Mouse (Mus musculus) heart, adult 11 months (tissue): ENCODE data around the gene Prn.

ENCODE experiments used
- DNase-seq: peaks from one replicate; pipeline ENCODE4 v3.0.0; 2022

Prn gene

DNA sequence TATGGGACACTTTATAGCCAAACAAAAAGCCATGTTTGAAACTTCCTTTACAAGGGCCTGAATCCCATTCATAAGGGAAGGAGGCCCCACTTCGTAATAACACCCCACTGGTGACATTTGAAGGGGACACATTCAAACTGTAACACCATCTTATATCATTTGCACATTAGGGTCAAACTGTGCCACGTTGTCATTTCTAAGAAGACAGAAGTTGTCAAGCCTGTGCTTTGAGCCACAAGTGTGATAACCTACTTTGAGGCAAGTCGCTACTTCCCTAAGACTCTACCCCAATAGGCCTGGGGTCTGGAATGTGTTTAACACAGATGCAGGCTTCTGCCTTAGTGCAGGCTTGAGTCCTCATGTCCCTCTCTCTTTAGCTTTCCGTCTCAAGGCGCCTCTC lies 2.4 kb upstream of the Prn start:
- peak; percentile 41 for DNase-seq

DNA sequence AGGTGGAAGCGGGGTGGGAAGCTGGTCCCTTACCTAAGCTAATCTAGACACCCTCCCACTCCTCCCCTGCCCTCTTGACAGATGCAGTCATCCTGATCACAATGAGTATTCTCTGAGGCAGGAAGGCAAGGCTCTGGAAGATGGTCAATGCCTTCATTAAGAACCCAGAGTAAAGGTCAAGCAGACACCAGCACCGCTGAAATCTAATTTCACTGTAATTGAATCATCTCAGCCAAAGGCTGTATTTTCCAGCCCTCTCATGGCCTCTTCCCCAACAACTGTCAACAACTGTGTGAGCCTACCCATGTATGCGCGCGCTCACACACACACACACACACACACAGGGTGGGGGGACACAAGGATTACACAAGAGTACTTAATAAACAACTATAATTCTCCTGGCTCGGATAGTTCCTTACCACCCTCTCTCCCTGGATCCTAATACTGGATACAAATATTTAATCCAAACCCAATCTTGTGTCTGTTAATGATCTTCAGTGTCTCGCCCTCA lies 1.4 kb upstream of the Prn start:
- DNase-seq, result peak; percentile 95

DNA sequence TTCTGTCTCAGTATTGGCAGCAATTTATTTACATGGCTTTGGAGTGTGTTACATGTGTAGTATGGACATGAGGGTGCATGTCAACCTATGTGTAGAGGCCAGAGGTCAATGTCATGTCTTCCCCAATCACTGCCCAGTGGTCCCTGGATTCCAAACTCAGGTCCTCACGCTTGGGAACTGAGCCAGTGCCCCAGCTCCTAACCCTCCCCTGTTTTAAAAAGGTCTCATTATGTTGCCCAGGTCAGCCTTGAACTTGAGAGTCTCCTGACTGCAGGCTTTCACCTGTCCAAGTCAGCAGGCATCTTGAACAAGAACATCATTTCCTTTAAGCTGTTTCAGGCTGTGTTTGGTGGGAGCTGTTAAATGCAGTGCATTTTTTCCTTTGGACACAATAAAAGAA lies 851 bp upstream of the Prn start:
- peak; percentile 90 for DNase-seq

DNA sequence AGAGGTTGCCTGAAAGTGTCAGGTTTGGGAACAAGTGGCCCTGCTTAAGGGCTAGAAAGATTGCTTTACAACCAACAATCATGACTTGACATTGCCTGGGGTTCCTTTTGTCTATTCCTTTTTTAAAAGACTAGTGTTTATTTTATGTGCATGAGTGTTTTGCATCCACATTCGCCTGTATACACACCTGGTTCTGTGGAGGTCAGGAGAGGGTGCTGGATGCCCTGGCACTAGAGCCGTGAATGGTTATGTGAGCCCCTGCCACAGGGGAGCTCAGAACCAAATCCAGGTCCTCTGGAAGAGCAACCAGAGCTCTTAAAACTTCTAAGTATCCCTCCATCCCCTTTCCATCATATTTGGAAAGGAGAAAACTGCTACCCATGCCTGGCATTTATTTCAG lies 1.1 kb downstream of the Prn start:
- peak; percentile 64 for DNase-seq

- DNase-seq, result no peak
These were observed 1.6 kb downstream of the Prn start for GRCm38 (mm10) chr2:131911341-131911740.

- DNase-seq, result peak; percentile 54
These were observed 2.9 kb downstream of the Prn start for GRCm38 (mm10) chr2:131912526-131913258.

- no peak for DNase-seq
These were observed 22.6 kb downstream of the Prn start for GRCm38 (mm10) chr2:131932275-131932902.

DNA sequence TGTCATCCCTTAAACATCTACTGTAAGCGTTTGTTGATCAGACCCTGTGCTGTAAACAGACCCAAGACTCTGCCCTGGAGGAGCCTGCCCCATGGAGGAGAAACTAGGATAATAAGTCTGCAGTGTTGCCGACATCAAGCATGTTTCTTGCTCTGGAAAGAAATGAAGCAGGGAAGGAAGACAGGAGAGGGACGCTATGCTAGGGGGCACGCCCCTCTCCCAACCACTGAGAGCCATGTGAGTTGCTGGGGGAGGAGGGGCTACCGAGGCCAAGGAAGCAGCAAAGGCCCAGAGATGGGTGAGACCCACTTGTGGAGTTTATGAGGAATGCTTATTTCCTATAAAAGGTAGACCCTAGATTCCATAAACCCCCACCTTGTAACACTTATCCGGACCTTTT lies 23.3 kb downstream of the Prn start:
- DNase-seq, result no peak

GRCm38 (mm10) chr2:131933598-131933997 lies 23.8 kb downstream of the Prn start:
- DNase-seq, result peak; percentile 91

DNA sequence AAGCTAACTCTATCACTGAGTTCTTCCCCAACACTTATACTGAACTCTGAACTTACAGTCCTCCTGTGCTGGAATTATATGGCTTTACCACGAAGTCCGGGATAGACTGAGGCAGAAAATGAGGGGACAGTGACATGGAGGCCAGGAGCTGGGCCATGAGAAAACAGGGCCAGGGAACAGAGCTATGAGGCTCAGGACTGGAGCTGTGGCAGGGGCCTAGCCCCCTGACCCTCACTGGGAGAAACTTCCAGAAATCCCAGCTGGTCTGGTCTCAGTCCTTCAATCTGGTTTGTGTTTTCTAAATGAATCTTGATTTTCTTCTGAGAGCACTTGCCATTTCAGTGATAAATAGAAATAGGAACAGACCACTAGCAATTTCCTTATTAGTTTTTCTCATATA lies 24.5 kb downstream of the Prn start:
- peak; percentile 87 for DNase-seq

- peak; percentile 97 for DNase-seq
These were observed 25.8 kb downstream of the Prn start for GRCm38 (mm10) chr2:131935390-131936105.

- peak; percentile 91 for DNase-seq
These were observed 26.7 kb downstream of the Prn start for GRCm38 (mm10) chr2:131936410-131936809.

- peak; percentile 59 for DNase-seq
These were observed 29.8 kb downstream of the Prn start for GRCm38 (mm10) chr2:131939404-131940111.

DNA sequence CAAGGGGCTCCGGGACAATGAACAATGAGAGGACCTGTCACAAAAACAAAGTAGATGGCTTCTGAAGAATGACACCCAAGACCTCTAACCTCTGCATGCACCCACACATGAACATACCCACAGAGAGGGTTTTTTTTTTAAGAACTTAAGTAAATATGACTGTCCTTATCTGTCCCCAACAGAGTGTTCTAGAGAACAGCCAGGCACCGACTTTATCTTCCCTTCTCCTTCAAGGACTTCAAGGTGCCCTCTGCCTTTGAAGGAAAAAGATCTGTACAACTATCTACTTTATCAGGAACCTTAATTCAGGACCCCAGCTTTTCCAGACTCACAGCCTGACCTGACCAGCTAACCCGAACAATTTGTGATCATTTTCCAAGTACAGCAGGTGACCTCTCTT lies 30.7 kb downstream of the Prn start:
- no peak for DNase-seq

DNA sequence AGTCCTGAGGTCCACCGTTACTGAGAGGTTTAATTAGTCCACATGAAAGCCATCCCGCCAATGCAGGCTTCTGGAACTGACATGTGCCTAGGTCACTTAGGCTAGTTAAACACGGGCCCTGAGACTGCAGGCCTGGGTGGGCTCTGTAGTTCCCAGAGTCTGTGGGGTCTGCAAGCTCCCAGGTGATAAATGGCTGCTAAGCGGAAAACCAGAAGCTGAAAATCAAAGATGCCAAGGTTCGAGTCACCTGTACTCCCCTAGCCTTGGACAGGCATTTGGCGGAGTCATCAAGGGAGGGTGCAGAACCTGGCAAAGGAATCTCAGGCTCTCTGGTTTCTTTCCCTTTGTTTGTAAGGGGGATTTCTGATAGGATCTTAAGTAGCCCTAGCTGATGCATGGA lies 31.7 kb downstream of the Prn start:
- peak; percentile 73 for DNase-seq

DNA sequence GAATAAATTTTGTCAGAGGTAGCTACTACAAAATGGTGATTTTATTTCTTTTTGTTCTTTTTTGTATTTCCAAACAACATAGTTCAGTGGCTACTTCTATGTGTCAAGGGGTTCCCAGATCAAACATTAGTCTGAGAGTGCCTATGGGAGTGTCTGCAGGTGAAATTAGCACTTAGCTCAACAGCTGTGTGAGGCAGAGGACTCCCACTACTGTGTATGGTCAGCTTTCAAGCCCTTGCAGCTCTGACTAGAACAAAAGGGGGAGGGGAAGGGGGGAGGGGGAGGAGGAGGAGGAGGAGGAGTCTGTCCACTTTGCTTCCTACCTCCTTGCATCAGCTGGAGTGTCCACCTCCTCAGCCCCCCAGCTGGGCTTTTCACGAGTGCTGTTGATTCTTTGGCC lies 34.6 kb downstream of the Prn start:
- no peak for DNase-seq

- DNase-seq, result peak; percentile 53
These were observed 35.5 kb downstream of the Prn start for GRCm38 (mm10) chr2:131945225-131945624.

DNA sequence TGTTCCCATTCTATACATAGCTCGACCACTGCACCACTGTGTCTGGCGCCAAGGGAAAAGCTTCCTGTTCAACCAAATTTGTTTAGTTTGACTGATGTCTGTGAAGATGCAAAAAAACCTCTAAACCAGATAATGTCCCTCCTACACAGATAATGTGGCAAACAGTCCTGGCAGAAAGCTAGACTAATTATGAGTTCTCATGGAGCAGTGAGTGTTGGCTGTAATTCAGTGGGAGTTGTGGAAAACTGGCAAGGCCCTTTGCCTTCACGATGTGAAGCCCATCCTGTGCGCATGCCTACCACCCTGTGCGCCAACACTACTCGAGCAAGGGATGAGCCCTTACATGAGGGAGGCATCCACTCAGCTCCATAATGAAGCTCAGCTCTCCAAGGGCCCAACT lies 36.0 kb downstream of the Prn start:
- DNase-seq, result peak; percentile 42

DNA sequence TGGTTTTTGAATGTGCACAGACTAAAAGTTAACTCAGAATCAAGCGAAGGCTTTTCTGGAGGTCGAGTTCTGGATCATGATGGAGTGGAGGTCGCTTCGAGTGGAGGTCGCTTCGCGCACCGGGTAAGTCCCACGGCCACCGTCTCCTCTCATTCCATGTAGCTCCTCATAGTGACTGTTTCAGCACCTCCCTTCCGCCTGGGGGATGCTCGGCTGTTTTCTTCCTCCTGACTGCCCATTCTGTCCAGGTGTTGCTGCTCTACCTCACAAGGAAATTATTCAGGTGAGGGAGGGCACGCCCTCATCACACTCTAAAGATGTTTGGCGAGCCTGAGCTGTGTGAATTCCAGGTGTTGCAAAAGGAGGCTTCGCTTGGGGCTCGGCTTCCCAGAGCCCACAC lies 36.6 kb downstream of the Prn start:
- DNase-seq, result peak; percentile 81

DNA sequence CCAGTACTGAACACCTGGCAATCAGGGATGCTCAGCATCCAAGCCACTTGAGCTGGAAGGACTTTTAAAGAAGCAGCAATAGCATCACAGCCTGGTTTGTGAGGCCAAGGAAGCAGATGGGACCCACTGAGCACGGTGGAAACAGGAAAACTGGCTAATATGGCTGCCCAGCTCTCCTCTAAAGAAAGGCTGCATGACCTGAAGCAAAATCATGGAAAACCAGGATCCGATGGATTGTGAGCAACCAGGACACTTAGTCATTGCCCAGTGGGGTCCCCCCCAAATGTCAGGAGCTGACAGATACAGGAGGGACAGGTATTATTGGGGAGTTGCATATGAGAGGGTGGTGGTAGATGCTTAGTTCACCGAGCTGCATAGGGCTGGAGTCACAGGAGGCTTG lies 38.4 kb downstream of the Prn start:
- DNase-seq, result peak; percentile 72

GRCm38 (mm10) chr2:131948916-131949639 lies 39.3 kb downstream of the Prn start:
- DNase-seq, result peak; percentile 71
